Mouse (Mus musculus): Measurements from ENCODE around the gene Disp1.

Disp1 gene

GRCm38 (mm10) chr1:183120341-183120923 lies 100.9 kb downstream of the Disp1 start:
- no peak for DNase-seq

DNA sequence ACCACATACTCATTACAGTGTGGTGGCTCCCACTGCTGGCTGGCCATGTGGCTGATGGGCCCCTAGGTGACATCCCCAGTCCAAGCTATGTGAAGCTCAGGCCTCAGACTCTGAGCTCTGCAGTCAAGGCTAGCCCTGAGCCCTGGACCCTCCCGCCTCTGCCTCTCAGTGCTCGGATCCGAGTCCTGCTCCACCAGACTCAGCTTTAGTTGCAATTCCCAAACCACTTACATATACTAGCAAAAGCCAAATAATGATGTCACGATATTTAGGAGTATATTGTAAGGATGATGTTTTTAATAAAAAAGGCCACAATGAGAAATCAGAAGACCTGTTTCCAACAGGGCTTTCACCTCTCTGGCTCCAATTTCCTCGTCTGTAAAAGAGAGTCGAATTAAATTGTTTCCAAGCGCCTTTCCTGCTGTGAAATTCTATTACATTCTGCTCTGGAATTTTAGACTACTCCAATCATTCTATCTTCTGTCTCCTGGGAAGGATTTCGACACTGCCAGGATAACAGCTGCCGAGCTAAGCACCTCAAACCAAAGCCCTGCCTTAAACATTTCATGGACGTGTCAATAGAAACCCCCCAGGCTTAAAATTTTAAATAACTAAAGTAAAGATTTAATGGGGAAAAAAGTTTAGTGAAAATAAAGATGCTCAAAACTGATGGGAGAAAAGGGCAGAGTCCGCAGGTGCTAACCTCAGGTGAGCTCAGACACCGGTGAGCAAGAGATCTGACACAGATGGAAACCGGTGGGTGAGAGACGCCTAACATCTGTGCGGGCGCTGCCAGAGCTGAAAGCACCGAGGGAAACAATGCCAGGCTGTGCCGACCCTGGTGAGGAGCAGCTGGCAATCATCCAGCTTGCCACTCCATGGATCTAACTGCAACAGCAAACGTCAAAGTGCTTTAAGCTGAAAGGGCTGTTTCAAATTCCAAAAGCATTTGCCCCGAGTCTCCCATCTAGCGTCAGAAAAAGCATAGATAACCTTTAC lies 103.2 kb downstream of the Disp1 start:
- DNase-seq = no peak

- no peak for DNase-seq
These were observed 104.1 kb downstream of the Disp1 start for GRCm38 (mm10) chr1:183116946-183117826.

GRCm38 (mm10) chr1:183116441-183116840 lies 104.9 kb downstream of the Disp1 start:
- DNase-seq = no peak

GRCm38 (mm10) chr1:183115076-183115475 lies 106.2 kb downstream of the Disp1 start:
- no peak for DNase-seq

DNA sequence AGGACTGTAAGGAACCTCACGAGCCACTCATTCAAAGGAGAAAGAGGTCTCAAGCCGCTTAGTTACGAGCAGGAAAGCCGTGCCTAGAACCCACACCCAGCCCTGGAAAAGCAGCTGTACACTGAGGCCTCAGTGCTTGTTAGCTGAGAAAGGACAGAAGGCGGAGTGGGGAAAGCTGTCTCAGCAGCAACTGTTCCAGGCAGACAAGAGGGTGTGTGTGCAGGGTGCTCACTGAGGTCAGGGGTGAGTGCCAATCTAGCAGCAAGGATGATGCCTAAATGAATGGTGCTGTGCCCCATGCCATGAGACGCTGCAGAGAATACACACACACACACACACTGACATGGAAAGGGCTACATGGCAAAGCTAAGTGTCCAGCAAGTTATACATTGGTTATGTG lies 106.8 kb downstream of the Disp1 start:
- no peak for DNase-seq

DNA sequence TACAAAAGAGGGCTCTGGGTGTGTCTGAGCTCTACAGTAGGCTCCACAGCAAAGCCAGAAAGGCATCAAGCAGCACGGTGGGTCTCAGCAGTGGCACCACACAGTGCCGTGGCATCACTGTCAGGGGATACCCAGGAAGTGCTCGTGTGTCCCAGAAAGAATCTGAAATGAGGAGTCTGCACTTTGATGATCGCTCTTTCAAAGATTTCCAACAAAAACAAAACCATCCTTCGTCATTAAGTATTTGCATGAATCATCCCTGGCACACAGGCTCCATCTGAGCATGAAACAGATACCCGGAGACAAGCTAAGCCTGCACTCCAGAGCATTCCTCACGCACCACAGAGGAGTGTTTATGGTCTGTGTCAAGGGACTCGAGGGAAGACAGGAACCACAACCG lies 107.8 kb downstream of the Disp1 start:
- DNase-seq = no peak

GRCm38 (mm10) chr1:183107476-183107875 lies 113.8 kb downstream of the Disp1 start:
- no peak for DNase-seq

- no peak for DNase-seq
These were observed 116.6 kb downstream of the Disp1 start for GRCm38 (mm10) chr1:183104696-183105095.

- no peak for DNase-seq
These were observed 118.5 kb downstream of the Disp1 start for GRCm38 (mm10) chr1:183102775-183103174.

DNA sequence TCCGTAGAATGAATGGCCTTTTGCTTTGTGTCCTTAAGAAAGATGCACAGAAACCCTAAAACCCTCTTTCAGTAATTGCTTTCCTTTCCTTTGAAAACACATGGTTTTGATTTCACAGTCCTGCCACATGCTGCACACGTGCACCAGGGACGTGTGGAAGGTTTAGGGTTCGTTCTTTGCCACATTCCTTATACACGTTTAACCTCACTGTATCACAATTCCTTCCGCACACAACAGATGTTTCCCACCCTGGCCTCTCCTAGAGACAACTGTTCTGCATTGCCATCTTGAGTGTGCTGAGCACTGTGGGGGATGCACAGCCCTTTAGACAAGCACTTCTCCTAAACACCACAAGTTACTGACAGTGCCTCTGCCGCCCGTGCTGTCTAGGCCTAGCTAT lies 119.2 kb downstream of the Disp1 start:
- no peak for DNase-seq

GRCm38 (mm10) chr1:183101371-183101770 lies 120.0 kb downstream of the Disp1 start:
- no peak for DNase-seq

- DNase-seq = no peak
These were observed 121.1 kb downstream of the Disp1 start for GRCm38 (mm10) chr1:183100245-183100644.

- DNase-seq = no peak
These were observed 121.6 kb downstream of the Disp1 start for GRCm38 (mm10) chr1:183099686-183100085.

GRCm38 (mm10) chr1:183097606-183098005 lies 123.7 kb downstream of the Disp1 start:
- DNase-seq = no peak

GRCm38 (mm10) chr1:183095454-183096088 lies 125.8 kb downstream of the Disp1 start:
- no peak for DNase-seq

DNA sequence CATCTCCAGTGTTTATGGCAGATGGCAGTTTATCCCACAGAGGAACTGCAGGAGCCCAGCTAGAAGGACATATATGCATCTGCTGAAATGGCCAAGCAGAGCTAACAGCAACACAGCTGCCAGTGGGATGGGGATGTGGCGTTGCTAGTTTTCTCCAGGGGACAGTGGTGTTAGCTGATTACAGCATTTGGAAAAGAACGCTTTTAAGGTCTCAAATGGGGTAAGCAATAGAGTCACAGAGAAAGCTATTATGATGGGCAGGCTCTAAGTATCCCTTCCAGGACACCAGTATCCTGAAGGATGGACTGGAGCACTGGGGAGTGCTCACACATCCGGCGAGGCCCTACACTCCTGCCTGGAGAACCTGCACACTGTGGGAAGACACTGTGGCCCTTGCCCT lies 129.0 kb downstream of the Disp1 start:
- no peak for DNase-seq

DNA sequence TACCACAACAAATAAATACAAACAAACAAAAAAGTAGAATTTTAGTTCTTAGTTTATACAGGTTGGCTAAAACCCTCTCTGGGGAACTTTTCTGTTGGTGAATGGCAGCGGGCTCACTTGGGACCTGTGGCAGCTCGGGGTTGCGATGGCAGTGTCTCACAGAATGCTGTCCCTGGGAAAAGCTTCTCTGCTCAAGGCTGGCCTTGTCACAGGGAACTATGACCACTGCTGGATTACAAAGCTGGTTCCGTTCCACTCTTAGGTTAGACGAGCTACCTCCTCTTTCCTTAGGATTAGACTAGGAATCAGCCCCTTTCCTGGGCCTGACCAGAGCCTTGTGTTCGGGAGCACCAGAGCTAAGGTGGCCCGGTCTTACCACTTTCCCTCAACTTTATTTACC lies 130.1 kb downstream of the Disp1 start:
- DNase-seq = no peak

- no peak for DNase-seq
These were observed 132.7 kb downstream of the Disp1 start for GRCm38 (mm10) chr1:183088661-183089060.

DNA sequence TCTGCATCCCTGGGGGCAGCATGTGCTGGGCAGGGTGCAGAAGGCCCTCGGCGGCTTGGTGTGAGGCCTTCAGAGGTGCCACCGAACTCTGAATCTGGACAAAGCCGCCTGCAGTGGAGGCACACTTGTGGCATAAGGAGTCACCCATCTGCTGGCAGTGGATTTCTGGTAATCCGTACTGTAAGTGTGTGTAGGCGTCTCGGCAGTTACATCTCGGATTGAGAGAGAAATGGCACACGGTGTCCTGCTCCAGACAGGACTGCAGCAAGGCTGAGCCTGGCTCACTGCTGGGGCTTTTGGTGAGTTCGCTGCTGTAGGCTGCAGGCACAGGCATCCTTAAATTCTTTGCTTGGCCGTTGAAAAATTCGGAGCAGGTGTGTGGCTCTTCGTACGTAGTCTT lies 134.5 kb downstream of the Disp1 start:
- DNase-seq = no peak

- no peak for DNase-seq
These were observed 137.0 kb downstream of the Disp1 start for GRCm38 (mm10) chr1:183084085-183085050.
